Mouse (Mus musculus) stomach, embryonic 16.5 days (tissue): ENCODE measurements around the gene Itgb1bp1. TPM values are rescaled to one million over a fixed set of nuclear protein-coding genes. Genes with fewer than 3 reads are reported as not detected.
A peak's percentile ranks its signal among the peaks of the same experiment; 100 is the strongest.

Source experiments
- ATAC-seq: fragments of 200-750 bp; cut with Nextera tagmentation; 2 replicates; pipeline ENCODE4 v1.8.0; 2017; ENCODE audit warnings: moderate number of reproducible peaks, moderate TSS enrichment; ENCODE audit not compliant: insufficient read depth, low FRiP score
- H3K27ac ChIP-seq: fragments of 300-500 bp; sonication (generic); 2 replicates; pipeline ENCODE4 v1.5.1; 2014; ENCODE audit warnings: low read length
- H3K27me3 ChIP-seq: fragments of 300-500 bp; sonication (generic); 2 replicates; pipeline ENCODE4 v1.6.1; 2014; ENCODE audit warnings: low read length, control low read depth, mixed read lengths; ENCODE audit not compliant: control insufficient read depth, insufficient read depth
- H3K36me3 ChIP-seq: fragments of 300-500 bp; sonication (generic); 2 replicates; pipeline ENCODE4 v1.6.1; 2014; ENCODE audit warnings: low read length; ENCODE audit not compliant: control insufficient read depth, insufficient read depth
- H3K4me1 ChIP-seq: fragments of 300-500 bp; sonication (generic); 2 replicates; pipeline ENCODE4 v1.6.1; 2014; ENCODE audit warnings: low read length, control low read depth, mixed read lengths; ENCODE audit not compliant: control insufficient read depth, insufficient read depth
- H3K4me2 ChIP-seq: fragments of 300-500 bp; sonication (generic); 2 replicates; pipeline ENCODE4 v1.6.1; 2014; ENCODE audit warnings: low read depth, low read length, mixed read lengths
- H3K4me3 ChIP-seq: fragments of 300-500 bp; sonication (generic); replicated peaks from 2 replicates; pipeline ENCODE4 v1.5.1; 2014; ENCODE audit warnings: mild to moderate bottlenecking, low read length
- H3K9ac ChIP-seq: fragments of 300-500 bp; sonication (generic); 2 replicates; pipeline ENCODE4 v1.6.1; 2014; ENCODE audit warnings: low read length
- H3K9me3 ChIP-seq: fragments of 300-500 bp; sonication (generic); replicated peaks from 2 replicates; pipeline ENCODE4 v1.6.1; 2016; ENCODE audit warnings: low read length, control low read depth; ENCODE audit not compliant: control insufficient read depth
- WGBS: fragments of 180-500 bp; shearing (Covaris S2); extraction: QIAGEN DNeasy Blood & Tissue Kit; methylation state at CpG from one replicate; pipeline ENCODE4 v1.1.7; 2014; 5-methylcytosine and 5-hydroxymethylcytosine counted together
- polyA plus RNA-seq: library from polyadenylated mRNA; unstranded; fragments of >200 nt; fragmentation: Nextera tagmentation; extraction: Ambion mirVana; gene quantifications from 2 replicates; pipeline ENCODE4 v1.2.1, GENCODE M21; 2015

Itgb1bp1 gene
- polyA plus RNA-seq, 1 experiment from 2014 or later: 43.9 TPM

- no peak for ATAC-seq
- H3K27ac ChIP-seq: no peak overlapping the region
- H3K9ac ChIP-seq: no peak overlapping the region
- peaks cover 9% of the 10 kb centered on the region for H3K36me3 ChIP-seq
- no peaks in the 10 kb centered on the region for H3K4me1 ChIP-seq
- WGBS: 87% methylated on average over 1 of the region's 1 CpGs
- no peaks in the 10 kb centered on the region for H3K27me3 ChIP-seq
- H3K4me2 ChIP-seq: no peak overlapping the region
- no peaks in the 10 kb centered on the region for H3K9me3 ChIP-seq
- H3K4me3 ChIP-seq: no peak overlapping the region
Observed at GRCm38 (mm10) chr12:21220596-21220995, 65.5 kb downstream of the Itgb1bp1 start.

DNA sequence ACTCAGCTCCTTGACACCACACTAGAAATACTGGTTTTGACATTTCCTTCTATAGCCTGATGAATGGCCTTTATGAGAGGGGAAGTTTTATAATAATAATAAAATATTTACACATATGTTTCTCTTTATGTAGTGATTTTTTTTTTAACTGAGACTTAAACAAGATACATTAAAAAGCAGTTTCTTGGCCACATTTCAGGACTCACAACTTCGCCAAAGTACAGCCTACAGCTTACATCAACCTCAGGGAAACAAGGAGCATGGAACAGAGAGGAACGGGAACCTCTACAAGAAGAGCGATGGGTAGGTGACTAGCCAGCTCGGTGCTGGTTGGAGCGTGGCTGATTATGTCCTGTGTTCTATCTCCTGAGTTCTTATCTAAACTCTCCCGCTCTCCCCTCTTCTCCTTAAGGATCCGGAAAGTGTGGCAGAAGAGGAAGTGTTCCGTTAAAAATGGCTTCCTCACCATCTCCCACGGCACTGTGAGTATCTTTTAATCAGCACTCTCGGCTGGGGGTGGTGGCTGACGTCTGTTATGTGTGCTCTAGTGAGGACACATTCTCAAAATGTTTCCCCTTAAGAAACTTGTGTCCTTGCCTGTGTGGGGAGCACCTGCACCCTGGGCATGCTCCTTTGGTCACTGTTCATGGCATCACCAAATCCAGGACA is 68.2 kb downstream of the Itgb1bp1 start:
- H3K9ac ChIP-seq: no peak overlapping the region
- no peak overlapping the region for H3K27ac ChIP-seq
- H3K4me3 ChIP-seq: no peak overlapping the region
- no peaks in the 10 kb centered on the region for H3K4me1 ChIP-seq
- H3K27me3 ChIP-seq: no peaks in the 10 kb centered on the region
- no peak overlapping the region for H3K4me2 ChIP-seq
- no peak for ATAC-seq
- H3K36me3 ChIP-seq: peaks cover 9% of the 10 kb centered on the region
- 72% methylated on average over 11 of the region's 11 CpGs for WGBS
- no peaks in the 10 kb centered on the region for H3K9me3 ChIP-seq

DNA sequence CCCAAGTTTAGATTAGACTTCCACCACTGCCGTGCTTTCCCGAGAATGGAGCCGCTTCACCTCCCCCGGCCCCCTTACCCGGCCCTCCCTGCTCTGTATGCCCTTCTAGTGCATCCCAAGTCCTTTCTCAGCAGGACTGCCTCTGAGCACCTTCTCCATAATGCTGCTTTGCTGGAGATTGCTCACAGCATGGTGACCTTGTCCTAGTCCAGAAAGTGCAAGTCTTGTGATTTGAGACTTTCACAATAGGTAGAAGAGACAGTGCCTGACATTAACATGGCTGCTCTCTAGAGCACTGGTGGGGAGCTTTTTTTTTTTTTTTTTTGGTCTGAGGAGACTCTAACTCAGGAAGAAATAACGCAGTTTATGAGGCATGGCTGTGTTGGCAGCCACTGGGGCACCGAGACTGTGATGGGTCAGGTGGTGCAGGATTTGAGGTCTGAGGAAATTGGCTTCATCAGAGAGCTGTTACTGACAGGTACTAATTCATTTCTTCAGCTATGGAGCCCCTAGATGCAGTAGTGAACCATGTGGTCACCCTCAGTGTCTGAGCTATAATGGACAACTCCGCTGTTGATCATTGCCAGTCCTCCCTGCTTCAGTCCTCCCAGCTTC is 71.4 kb downstream of the Itgb1bp1 start:
- H3K36me3 ChIP-seq: peaks cover 9% of the 10 kb centered on the region
- H3K4me1 ChIP-seq: peaks cover 3% of the 10 kb centered on the region; the same call in 1 of the 2 replicates
- no peak overlapping the region for H3K4me3 ChIP-seq
- WGBS: 90% methylated on average over 8 of the region's 8 CpGs
- no peak overlapping the region for H3K9ac ChIP-seq
- no peak overlapping the region for H3K4me2 ChIP-seq
- no peaks in the 10 kb centered on the region for H3K27me3 ChIP-seq
- H3K27ac ChIP-seq: no peak overlapping the region
- no peak for ATAC-seq
- H3K9me3 ChIP-seq: no peaks in the 10 kb centered on the region

DNA sequence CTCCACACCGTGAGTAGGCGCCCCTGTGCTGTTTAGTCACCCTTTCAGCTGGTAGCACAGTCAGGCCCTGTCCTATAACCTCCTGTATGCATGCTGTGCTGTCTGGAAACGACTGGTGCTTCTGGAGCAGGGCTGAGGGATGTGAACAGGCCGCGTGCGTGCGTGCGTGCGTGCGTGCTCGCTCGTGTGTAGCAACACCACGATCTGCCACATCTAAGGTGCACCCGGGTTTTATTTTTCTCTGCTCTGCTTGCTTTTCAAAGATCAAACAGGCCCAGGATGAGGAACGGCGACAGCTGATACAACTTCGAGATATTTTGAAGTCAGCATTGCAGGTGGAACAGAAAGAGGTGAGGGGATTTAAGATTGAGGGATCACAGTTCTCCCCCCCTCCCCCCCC is 73.2 kb downstream of the Itgb1bp1 start:
- 88% methylated on average over 17 of the region's 17 CpGs for WGBS
- Histone ChIP-seq H3K36me3 (peaks cover under 1% of the 10 kb centered on the region; the same call in 1 of the 2 replicates), H3K4me1 (peaks cover 3% of the 10 kb centered on the region; the same call in 1 of the 2 replicates), H3K9me3 (no peaks in the 10 kb centered on the region), H3K4me3 (no peak overlapping the region), H3K9ac (no peak overlapping the region), H3K4me2 (no peak overlapping the region), H3K27me3 (no peaks in the 10 kb centered on the region), H3K27ac (no peak overlapping the region)
- no peak for ATAC-seq

DNA sequence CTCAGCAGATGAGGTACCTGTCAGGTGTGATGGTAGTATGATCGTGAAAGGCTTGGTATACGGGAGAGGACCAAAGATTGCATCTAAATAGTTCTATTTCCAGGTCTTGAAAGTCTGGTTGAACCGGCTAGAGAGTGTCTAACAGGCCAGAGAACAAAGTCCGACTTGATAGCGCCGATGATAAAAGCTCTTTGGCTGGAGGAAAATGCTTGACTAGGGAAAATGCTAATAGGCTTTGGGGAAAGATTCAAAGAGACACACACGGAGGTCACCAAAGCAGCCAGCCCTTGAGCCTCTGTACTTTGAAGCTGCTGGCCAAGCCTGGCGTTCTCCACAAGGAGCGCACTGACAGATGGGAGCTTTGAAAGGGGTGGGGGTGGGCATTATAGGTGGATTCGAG is 76.8 kb downstream of the Itgb1bp1 start:
- Histone ChIP-seq H3K4me1 (peaks cover 14% of the 10 kb centered on the region), H3K36me3 (no peaks in the 10 kb centered on the region), H3K27me3 (no peaks in the 10 kb centered on the region), H3K27ac (peak overlapping the region; percentile 80), H3K4me2 (no peak overlapping the region), H3K9me3 (no peaks in the 10 kb centered on the region), H3K4me3 (no peak overlapping the region), H3K9ac (no peak overlapping the region)
- ATAC-seq: peak; percentile 54
- WGBS: 62% methylated on average over 10 of the region's 10 CpGs

- 78% methylated on average over 11 of the region's 11 CpGs for WGBS
- Histone ChIP-seq H3K27ac (peak overlapping the region; percentile 58), H3K27me3 (no peaks in the 10 kb centered on the region), H3K4me1 (peaks cover 19% of the 10 kb centered on the region), H3K4me3 (no peak overlapping the region), H3K9ac (no peak overlapping the region), H3K9me3 (no peaks in the 10 kb centered on the region), H3K36me3 (no peaks in the 10 kb centered on the region), H3K4me2 (no peak overlapping the region)
- no peak for ATAC-seq
Observed at GRCm38 (mm10) chr12:21208172-21208795, 77.8 kb downstream of the Itgb1bp1 start.

DNA sequence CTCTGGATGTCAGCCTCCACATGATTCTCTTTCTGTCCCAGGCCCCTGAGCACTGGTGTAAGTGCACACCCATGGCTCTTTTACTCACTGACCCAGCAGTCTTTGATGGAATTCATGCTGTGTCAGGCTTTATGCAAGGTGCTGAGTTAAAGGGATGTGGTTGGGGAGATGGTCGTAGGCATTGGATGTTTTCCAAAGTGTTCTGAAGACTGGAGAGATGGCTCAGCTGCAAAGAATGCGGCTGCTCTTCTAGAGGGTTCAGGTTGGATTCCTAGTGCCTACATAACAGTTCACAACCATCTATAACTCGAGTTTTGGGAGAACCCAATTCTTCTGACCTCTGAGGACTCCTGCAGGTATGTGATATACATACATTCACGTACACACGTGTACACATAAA is 78.7 kb downstream of the Itgb1bp1 start:
- H3K4me2 ChIP-seq: no peak overlapping the region
- WGBS: 83% methylated on average over 5 of the region's 5 CpGs
- H3K9me3 ChIP-seq: no peaks in the 10 kb centered on the region
- peaks cover 19% of the 10 kb centered on the region for H3K4me1 ChIP-seq
- H3K4me3 ChIP-seq: no peak overlapping the region
- no peaks in the 10 kb centered on the region for H3K36me3 ChIP-seq
- no peak overlapping the region for H3K27ac ChIP-seq
- no peak overlapping the region for H3K9ac ChIP-seq
- no peaks in the 10 kb centered on the region for H3K27me3 ChIP-seq
- ATAC-seq: no peak

DNA sequence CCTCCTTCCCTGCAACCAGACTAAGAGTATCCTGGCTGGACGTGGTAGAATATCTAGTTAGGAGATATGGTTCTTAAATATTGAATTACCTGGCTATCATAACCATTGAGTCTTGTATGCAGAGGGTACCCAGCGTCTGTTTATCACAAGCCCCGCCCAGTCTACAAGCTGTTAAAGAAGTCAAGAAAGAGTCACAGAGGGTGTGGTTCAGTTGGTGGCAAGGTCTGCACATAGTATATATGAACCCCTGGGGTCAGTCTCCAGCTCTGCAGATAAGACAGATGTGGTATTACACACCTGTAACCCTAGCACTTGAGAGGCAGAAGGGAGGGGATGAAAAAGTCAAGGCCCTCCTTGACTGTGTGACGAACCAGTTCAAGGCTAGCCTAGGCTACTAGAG is 80.3 kb downstream of the Itgb1bp1 start:
- no peak overlapping the region for H3K4me3 ChIP-seq
- no peak overlapping the region for H3K9ac ChIP-seq
- no peaks in the 10 kb centered on the region for H3K27me3 ChIP-seq
- H3K36me3 ChIP-seq: no peaks in the 10 kb centered on the region
- ATAC-seq: peak; percentile 75
- H3K9me3 ChIP-seq: no peaks in the 10 kb centered on the region
- 0 out of 2 replicates have a peak overlapping the region, but pooled peaks have one; percentile 68 for H3K27ac ChIP-seq
- WGBS: 67% methylated on average over 4 of the region's 4 CpGs
- no peak overlapping the region for H3K4me2 ChIP-seq
- H3K4me1 ChIP-seq: peaks cover 19% of the 10 kb centered on the region

- WGBS: 23% methylated on average over 11 of the region's 11 CpGs
Observed at GRCm38 (mm10) chr12:21204701-21205312, 81.3 kb downstream of the Itgb1bp1 start.

More at GRCm38 (mm10) chr12:21204701-21205312, 81.3 kb downstream of the Itgb1bp1 start:
- Histone ChIP-seq H3K4me2 (no peak overlapping the region), H3K36me3 (no peaks in the 10 kb centered on the region), H3K4me3 (no peak overlapping the region), H3K9ac (no peak overlapping the region), H3K27ac (peak overlapping the region; percentile 68), H3K9me3 (no peaks in the 10 kb centered on the region), H3K27me3 (no peaks in the 10 kb centered on the region), H3K4me1 (peaks cover 16% of the 10 kb centered on the region)
- peak; percentile 49; the same call in 1 of the 2 replicates for ATAC-seq
